Mouse (Mus musculus): ENCODE results near the gene R3hdm4. TPM values are rescaled to one million over a fixed set of nuclear protein-coding genes. Genes with fewer than 3 reads are reported as not detected.

Gene R3hdm4
- polyA plus RNA-seq, 1 experiment from 2014 or later, result 137 TPM

- WGBS, result 70% methylated on average over 7 of the region's 7 CpGs
- Histone ChIP-seq H3K9ac (ENCODE audit: low read depth, low read length) (no peak overlapping the region), H3K4me1 (ENCODE audit: control insufficient read depth, insufficient read depth, low read length) (peaks cover 10% of the 10 kb centered on the region; the same call in 1 of the 2 replicates), H3K9me3 (ENCODE audit: control insufficient read depth, low read length) (no peaks in the 10 kb centered on the region), H3K27me3 (ENCODE audit: control insufficient read depth, insufficient read depth, low read length) (peaks cover 26% of the 10 kb centered on the region), H3K4me2 (replicated peaks; ENCODE audit: low read depth, low read length) (no peak overlapping the region; the same call in 1 of the 2 replicates), H3K27ac (ENCODE audit: low read depth, low read length) (no peak overlapping the region), H3K36me3 (ENCODE audit: control insufficient read depth, insufficient read depth, low read length) (peaks cover 24% of the 10 kb centered on the region), H3K4me3 (ENCODE audit: low read length) (no peak overlapping the region)
- no peak for ATAC-seq (ENCODE audit: low FRiP score, low TSS enrichment)
These were observed 5.9 kb downstream of the R3hdm4 start for GRCm38 (mm10) chr10:79914948-79915596.

DNA sequence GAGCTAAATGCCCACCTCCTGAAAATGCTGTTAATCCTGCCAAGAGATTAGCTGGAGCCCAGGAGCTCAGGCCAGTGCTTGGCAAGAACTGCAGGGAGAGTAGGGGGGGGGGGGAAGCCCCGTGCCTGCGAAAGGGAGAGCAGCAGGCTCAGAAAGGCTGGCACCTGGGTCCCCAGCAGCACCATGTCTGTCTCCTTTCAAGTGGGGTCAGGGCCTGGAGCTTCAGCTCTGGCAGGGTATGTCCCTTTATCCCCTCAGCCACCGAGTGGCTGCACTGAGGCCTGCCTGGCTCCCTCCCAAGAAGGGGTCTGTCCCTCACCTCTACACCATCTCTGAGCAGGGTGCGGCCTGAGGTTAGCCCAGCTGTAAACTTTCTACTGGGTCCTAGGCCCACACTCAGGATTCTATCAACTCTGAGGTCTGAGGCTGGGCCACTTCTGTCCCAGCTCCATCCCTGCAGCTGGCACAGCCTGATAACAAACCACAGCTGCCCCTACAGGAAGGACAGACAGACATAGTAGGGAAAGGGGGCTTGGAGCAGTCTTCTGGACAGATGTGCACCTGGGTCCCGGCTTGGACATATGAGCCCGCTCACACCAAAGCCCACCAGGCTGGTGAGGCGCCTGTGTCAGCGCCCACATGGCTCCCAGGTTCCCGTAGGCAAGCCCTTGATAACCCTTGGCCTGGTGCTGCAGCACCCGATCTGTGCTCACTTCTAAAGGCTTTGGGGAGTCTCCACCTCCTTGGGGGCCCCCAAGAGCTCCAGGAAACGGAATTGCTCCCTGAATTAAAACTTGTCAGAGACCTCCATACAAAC lies 6.7 kb downstream of the R3hdm4 start:
- H3K4me1 ChIP-seq (ENCODE audit: control insufficient read depth, insufficient read depth, low read length), result peaks cover 5% of the 10 kb centered on the region; the same call in 1 of the 2 replicates
- WGBS, result 77% methylated on average over 11 of the region's 11 CpGs
- H3K27me3 ChIP-seq (ENCODE audit: control insufficient read depth, insufficient read depth, low read length), result peaks cover 19% of the 10 kb centered on the region
- no peak overlapping the region for H3K9ac ChIP-seq (ENCODE audit: low read depth, low read length)
- no peaks in the 10 kb centered on the region for H3K9me3 ChIP-seq (ENCODE audit: control insufficient read depth, low read length)
- no peak overlapping the region for H3K27ac ChIP-seq (ENCODE audit: low read depth, low read length)
- H3K4me3 ChIP-seq (ENCODE audit: low read length), result no peak overlapping the region
- peaks cover 24% of the 10 kb centered on the region for H3K36me3 ChIP-seq (ENCODE audit: control insufficient read depth, insufficient read depth, low read length)
- no peak overlapping the region; the same call in 1 of the 2 replicates for H3K4me2 ChIP-seq (replicated peaks; ENCODE audit: low read depth, low read length)
- no peak for ATAC-seq (ENCODE audit: low FRiP score, low TSS enrichment)

GRCm38 (mm10) chr10:79912412-79912811 lies 8.6 kb downstream of the R3hdm4 start:
- Histone ChIP-seq H3K4me1 (ENCODE audit: control insufficient read depth, insufficient read depth, low read length) (peaks cover 5% of the 10 kb centered on the region; the same call in 1 of the 2 replicates), H3K9me3 (ENCODE audit: control insufficient read depth, low read length) (no peaks in the 10 kb centered on the region), H3K36me3 (ENCODE audit: control insufficient read depth, insufficient read depth, low read length) (peaks cover 24% of the 10 kb centered on the region), H3K4me3 (ENCODE audit: low read length) (no peak overlapping the region), H3K27me3 (ENCODE audit: control insufficient read depth, insufficient read depth, low read length) (no peaks in the 10 kb centered on the region; the same call in 1 of the 2 replicates), H3K27ac (ENCODE audit: low read depth, low read length) (no peak overlapping the region), H3K9ac (ENCODE audit: low read depth, low read length) (no peak overlapping the region), H3K4me2 (replicated peaks; ENCODE audit: low read depth, low read length) (no peak overlapping the region)
- ATAC-seq (ENCODE audit: low FRiP score, low TSS enrichment), result no peak
- 69% methylated on average over 20 of the region's 20 CpGs for WGBS

GRCm38 (mm10) chr10:79910556-79910955 lies 10.5 kb downstream of the R3hdm4 start, which contains the start of gene Gm26602:
Gm26602 (plus strand) TSS chr10:79910856.
- H3K9ac ChIP-seq (ENCODE audit: low read depth, low read length), result no peak within 1 kb of the TSS
- 92% methylated on average over 4 of the region's 4 CpGs for WGBS
- no peaks in the 10 kb centered on the region for H3K27me3 ChIP-seq (ENCODE audit: control insufficient read depth, insufficient read depth, low read length)
- peaks cover 36% of the 10 kb centered on the region for H3K36me3 ChIP-seq (ENCODE audit: control insufficient read depth, insufficient read depth, low read length)
- H3K4me1 ChIP-seq (ENCODE audit: control insufficient read depth, insufficient read depth, low read length), result 0 out of 2 replicates have a peak, but pooled peaks cover 5% of the 10 kb centered on the region
- ATAC-seq (ENCODE audit: low FRiP score, low TSS enrichment), result no peak
- H3K4me3 ChIP-seq (ENCODE audit: low read length), result no peak within 1 kb of the TSS
- no peaks in the 10 kb centered on the region for H3K9me3 ChIP-seq (ENCODE audit: control insufficient read depth, low read length)
- peak within 1 kb of the TSS; percentile 6; the same call in 1 of the 2 replicates for H3K27ac ChIP-seq (ENCODE audit: low read depth, low read length)
- H3K4me2 ChIP-seq (replicated peaks; ENCODE audit: low read depth, low read length), result no peak within 1 kb of the TSS

DNA sequence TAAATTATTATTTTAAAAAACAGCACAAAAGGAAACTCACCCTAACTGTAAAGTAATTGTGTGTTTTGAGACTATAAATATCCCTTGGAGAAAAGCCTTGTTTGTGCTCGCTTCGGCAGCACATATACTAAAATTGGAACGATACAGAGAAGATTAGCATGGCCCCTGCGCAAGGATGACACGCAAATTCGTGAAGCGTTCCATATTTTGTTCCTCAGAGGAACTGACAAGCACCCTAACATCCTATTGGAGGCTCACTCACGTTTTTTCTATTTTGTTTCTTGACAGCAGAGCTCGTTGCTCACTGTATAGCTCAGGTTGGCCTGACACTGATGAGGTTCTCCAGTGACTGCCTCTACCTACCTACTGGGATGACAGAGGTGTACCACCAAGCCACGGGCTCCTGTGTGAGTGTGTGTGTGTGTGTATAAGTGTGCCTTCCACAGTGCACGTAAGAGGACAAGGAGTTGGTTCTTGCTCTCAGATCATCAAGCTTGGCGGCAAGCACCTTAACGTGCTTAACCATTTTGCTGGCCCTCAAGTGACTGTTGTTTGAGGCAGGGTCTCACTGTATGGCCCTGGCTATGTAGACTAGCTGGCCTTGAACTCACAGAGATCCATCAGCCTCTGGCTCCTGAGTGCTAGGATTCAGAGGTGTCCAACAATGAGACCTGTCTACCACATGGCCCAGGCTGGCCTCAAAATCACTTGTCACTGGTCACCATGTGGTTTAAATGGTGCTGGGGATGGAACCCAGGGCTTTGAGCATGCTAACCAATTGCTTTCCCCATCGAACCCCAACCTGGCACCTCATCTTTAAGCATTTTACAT lies 11.7 kb downstream of the R3hdm4 start:
- peak overlapping the region; percentile 31 for H3K4me2 ChIP-seq (replicated peaks; ENCODE audit: low read depth, low read length)
- H3K4me1 ChIP-seq (ENCODE audit: control insufficient read depth, insufficient read depth, low read length), result 0 out of 2 replicates have a peak, but pooled peaks cover 3% of the 10 kb centered on the region
- WGBS, result 23% methylated on average over 14 of the region's 14 CpGs

DNA sequence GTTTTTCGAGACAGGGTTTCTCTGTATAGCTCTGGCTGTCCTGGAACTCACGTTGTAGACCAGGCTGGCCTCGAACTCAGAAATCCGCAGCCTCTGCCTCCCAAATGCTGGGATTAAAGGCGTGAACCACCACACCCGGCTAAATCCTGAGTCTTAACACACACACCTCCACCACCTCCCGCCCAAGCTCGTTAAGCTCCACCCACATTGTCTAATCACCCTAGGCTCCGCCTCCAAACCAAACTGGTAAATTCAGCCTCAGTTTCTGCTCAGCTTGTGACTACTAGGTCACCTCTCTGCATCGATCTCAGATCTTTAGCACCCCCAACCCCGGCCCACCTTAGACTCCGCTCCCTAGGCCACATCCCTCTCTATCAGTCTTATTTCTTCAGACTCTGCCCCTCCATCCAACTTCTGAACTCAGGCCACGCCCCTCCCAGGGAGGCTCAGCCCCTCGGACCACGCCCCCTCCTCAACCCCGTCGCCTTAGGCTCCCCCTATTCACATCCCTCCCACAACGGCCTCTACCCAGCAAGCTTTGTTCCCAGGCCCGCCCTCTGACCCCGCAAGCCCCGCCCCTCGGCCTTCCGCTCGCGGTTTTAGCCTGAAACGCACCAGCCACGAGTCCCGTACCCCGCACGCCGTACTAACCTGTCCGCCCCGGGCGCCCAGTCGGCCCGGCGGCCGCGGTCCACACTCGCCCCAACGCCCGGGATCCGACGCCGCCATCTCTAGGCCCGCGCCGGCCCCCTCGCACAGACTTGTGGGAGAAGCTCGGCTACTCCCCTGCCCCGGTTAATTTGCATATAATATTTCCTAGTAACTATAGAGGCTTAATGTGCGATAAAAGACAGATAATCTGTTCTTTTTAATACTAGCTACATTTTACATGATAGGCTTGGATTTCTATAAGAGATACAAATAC lies 12.6 kb downstream of the R3hdm4 start, which contains the start of gene Med16:
Med16 (minus strand) TSS at position 757 of the 925 bp plus-strand sequence.
- Histone ChIP-seq H3K9me3 (ENCODE audit: control insufficient read depth, low read length) (no peaks in the 10 kb centered on the region), H3K27ac (ENCODE audit: low read depth, low read length) (peak within 1 kb of the TSS; percentile 97), H3K9ac (ENCODE audit: low read depth, low read length) (peak within 1 kb of the TSS; percentile 89), H3K4me2 (replicated peaks; ENCODE audit: low read depth, low read length) (peak within 1 kb of the TSS; percentile 36), H3K4me1 (ENCODE audit: control insufficient read depth, insufficient read depth, low read length) (no peaks in the 10 kb centered on the region), H3K4me3 (ENCODE audit: low read length) (peak within 1 kb of the TSS; percentile 75), H3K36me3 (ENCODE audit: control insufficient read depth, insufficient read depth, low read length) (peaks cover 53% of the 10 kb centered on the region), H3K27me3 (ENCODE audit: control insufficient read depth, insufficient read depth, low read length) (no peaks in the 10 kb centered on the region)
- peak; percentile 96 for ATAC-seq (ENCODE audit: low FRiP score, low TSS enrichment)
- 1% methylated on average over 52 of the region's 52 CpGs for WGBS

More for the DNA sequence above, 11.7 kb downstream of the R3hdm4 start:
- Histone ChIP-seq H3K27me3 (ENCODE audit: control insufficient read depth, insufficient read depth, low read length) (no peaks in the 10 kb centered on the region), H3K9me3 (ENCODE audit: control insufficient read depth, low read length) (no peaks in the 10 kb centered on the region), H3K27ac (ENCODE audit: low read depth, low read length) (peak overlapping the region; percentile 6; the same call in 1 of the 2 replicates), H3K4me3 (ENCODE audit: low read length) (peak overlapping the region; percentile 75), H3K9ac (ENCODE audit: low read depth, low read length) (no peak overlapping the region; the same call in 1 of the 2 replicates), H3K36me3 (ENCODE audit: control insufficient read depth, insufficient read depth, low read length) (peaks cover 47% of the 10 kb centered on the region)
- peak; percentile 46; the same call in 1 of the 2 replicates for ATAC-seq (ENCODE audit: low FRiP score, low TSS enrichment)

DNA sequence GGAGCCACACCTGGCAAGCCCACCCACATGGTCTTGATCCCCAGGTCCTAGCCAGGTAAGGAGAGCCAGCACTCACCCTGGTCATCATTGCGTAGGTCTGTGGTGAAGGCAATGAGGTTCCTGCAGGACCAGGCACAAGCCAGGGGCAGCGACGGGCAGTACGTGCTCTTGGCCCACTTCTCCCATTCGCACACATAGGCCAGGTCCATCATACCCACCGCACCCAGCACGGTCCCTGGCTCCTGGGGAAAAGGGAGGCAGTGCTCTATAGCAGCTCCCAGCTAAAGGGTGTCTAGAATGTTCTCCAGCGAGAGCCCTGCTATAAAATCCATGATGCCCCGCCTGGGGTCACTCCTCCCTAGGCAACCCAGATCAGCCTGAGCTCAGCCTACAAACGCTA lies 13.6 kb downstream of the R3hdm4 start:
- no peaks in the 10 kb centered on the region for H3K9me3 ChIP-seq (ENCODE audit: control insufficient read depth, low read length)
- ATAC-seq (ENCODE audit: low FRiP score, low TSS enrichment), result no peak
- peak overlapping the region; percentile 36; the same call in 1 of the 2 replicates for H3K4me2 ChIP-seq (replicated peaks; ENCODE audit: low read depth, low read length)
- H3K27ac ChIP-seq (ENCODE audit: low read depth, low read length), result no peak overlapping the region
- H3K27me3 ChIP-seq (ENCODE audit: control insufficient read depth, insufficient read depth, low read length), result no peaks in the 10 kb centered on the region
- 87% methylated on average over 10 of the region's 10 CpGs for WGBS
- no peak overlapping the region for H3K9ac ChIP-seq (ENCODE audit: low read depth, low read length)
- H3K4me1 ChIP-seq (ENCODE audit: control insufficient read depth, insufficient read depth, low read length), result no peaks in the 10 kb centered on the region
- peaks cover 57% of the 10 kb centered on the region for H3K36me3 ChIP-seq (ENCODE audit: control insufficient read depth, insufficient read depth, low read length)
- no peak overlapping the region for H3K4me3 ChIP-seq (ENCODE audit: low read length)

DNA sequence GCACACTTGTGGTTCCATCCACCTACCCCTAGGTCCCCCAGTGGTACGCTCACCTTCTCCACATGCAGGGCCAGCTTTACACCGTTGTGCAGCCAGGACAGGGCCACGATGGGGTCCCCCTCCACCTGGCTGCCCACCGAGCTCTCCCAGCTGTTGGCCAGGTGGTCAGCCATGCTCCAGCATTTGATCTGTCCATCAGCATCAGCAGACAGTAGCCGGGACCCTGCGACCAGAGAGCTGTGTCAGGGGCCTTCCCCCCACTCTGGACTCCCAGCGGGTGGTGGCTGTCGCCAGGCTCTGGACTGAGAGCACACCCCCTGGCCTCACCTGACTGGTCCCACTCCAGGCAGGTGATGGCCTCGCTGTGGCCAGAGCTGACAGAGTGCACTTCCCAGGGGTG lies 14.3 kb downstream of the R3hdm4 start:
- WGBS, result 92% methylated on average over 9 of the region's 9 CpGs
- no peak overlapping the region for H3K9ac ChIP-seq (ENCODE audit: low read depth, low read length)
- ATAC-seq (ENCODE audit: low FRiP score, low TSS enrichment), result no peak

More for the DNA sequence above, 14.3 kb downstream of the R3hdm4 start:
- no peak overlapping the region for H3K4me3 ChIP-seq (ENCODE audit: low read length)
- no peak overlapping the region for H3K27ac ChIP-seq (ENCODE audit: low read depth, low read length)
- no peaks in the 10 kb centered on the region for H3K27me3 ChIP-seq (ENCODE audit: control insufficient read depth, insufficient read depth, low read length)
- H3K4me1 ChIP-seq (ENCODE audit: control insufficient read depth, insufficient read depth, low read length), result no peaks in the 10 kb centered on the region
- H3K4me2 ChIP-seq (replicated peaks; ENCODE audit: low read depth, low read length), result no peak overlapping the region
- H3K36me3 ChIP-seq (ENCODE audit: control insufficient read depth, insufficient read depth, low read length), result peaks cover 58% of the 10 kb centered on the region
- no peaks in the 10 kb centered on the region for H3K9me3 ChIP-seq (ENCODE audit: control insufficient read depth, low read length)
